Mouse (Mus musculus) olfactory bulb, adult 2 months (tissue): ENCODE results near the gene Cdca3. TPM values are rescaled to one million over a fixed set of nuclear protein-coding genes. Genes with fewer than 3 reads are reported as not detected.

ENCODE experiments used
- H3K27ac ChIP-seq: fragments of 200-500 bp; 2 replicates; pipeline ENCODE4 v1.5.1; 2012; ENCODE audit warnings: low read depth, low read length; ENCODE audit not compliant: insufficient read depth
- H3K4me1 ChIP-seq: fragments of 200-500 bp; 2 replicates; pipeline ENCODE4 v1.6.1; 2012; ENCODE audit warnings: low read length; ENCODE audit not compliant: control insufficient read depth, insufficient read depth
- H3K4me3 ChIP-seq: fragments of 200-500 bp; 2 replicates; pipeline ENCODE4 v1.5.1; 2012; ENCODE audit warnings: mild to moderate bottlenecking, low read depth, low read length, moderate library complexity; ENCODE audit not compliant: insufficient read depth
- CTCF ChIP-seq: fragments of 200-500 bp; IDR thresholded peaks from 2 replicates; pipeline ENCODE4 v1.5.1; 2012; ENCODE audit warnings: low read depth, mild to moderate bottlenecking, low read length, moderate library complexity; ENCODE audit not compliant: insufficient read depth
- POLR2A ChIP-seq: fragments of 200-500 bp; IDR thresholded peaks from 2 replicates; pipeline ENCODE4 v1.6.1; 2012; ENCODE audit warnings: mild to moderate bottlenecking, low read depth, low read length, moderate library complexity; ENCODE audit not compliant: insufficient read depth
- WGBS: fragments of 180-500 bp; shearing (Covaris S2); methylation state at CpG from one replicate; pipeline ENCODE4 v1.1.7; 2018; 5-methylcytosine and 5-hydroxymethylcytosine counted together
- polyA plus RNA-seq: library from polyadenylated mRNA; stranded (reverse); fragments of >200 nt; gene quantifications from 2 replicates; pipeline ENCODE4 v1.2.4, GENCODE M21; 2012; ENCODE audit warnings: low replicate concordance; ENCODE audit not compliant: missing spikeins, insufficient read depth, insufficient read length

The Cdca3 gene
- polyA plus RNA-seq, 1 experiment: not detected

DNA sequence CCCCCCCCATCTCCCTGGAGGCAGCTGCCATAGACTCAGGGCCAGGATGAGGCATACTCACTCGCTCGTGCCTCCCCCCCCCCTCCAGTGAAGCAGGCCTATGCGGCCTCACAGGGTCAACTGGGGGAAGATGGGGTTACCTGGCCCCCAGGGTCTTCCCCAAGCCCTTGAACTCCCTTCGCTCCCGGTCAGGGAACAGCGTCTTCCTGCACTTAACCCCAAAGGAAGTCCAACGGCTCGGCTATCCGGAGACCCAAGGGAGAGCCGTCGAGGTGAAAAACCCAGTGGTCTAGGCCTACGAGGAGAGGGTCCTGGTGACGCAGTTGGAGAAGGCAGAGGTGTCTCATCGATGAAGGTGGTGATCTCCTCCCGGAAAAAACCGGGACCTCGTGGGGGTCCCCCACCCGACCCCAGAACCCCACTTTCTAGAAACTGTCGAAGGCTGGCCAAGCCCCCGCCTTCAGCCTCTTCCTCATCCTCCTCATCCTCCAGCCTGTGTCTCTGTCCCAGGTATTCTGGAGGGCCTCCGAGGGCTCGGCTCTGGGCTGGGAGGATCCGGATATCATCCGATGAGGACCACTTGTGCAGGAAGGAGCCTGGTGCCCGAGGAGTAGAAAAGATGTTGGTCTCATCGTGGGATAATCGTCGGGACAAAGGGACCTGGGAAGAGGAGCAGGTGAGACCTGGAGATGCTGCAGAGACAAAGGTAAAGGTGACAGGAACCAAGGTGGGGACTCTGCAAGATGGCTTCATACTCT, 29.4 kb downstream of the Cdca3 start:
- Histone ChIP-seq H3K4me1 (peaks cover 52% of the 10 kb centered on the region), H3K4me3 (no peak overlapping the region), H3K27ac (no peak overlapping the region)
- 77% methylated on average over 28 of the region's 28 CpGs for WGBS
- TF ChIP-seq CTCF (no peak), POLR2A (no peak)

- peak overlapping the region; percentile 76 for H3K27ac ChIP-seq
- WGBS: 5% methylated on average over 12 of the region's 12 CpGs
Observed at GRCm38 (mm10) chr6:124859725-124860124, 30.4 kb downstream of the Cdca3 start.

DNA sequence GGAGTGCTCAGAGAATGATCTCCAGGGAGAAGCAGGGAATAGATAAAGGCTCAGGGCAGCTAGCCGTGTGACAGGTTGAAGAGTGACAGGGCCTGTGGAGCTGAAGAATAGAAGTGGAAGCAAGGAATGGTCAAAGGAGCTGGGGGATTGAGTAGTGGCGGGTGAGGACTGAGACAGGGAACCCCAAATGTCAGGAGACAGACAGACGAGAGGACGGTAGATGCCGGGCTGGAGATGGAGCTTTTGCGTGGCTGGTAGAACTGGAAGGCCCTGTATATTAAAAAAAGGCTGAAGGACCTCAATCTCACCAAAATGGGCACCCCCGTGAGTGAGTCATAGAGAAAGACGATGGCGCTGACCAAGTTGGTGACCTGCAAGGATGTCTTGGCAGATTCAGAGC, 31.2 kb downstream of the Cdca3 start:
- 55% methylated on average over 9 of the region's 9 CpGs for WGBS
- Histone ChIP-seq H3K4me1 (peaks cover 53% of the 10 kb centered on the region), H3K4me3 (no peak overlapping the region), H3K27ac (no peak overlapping the region; the same call in 1 of the 2 replicates)
- TF ChIP-seq CTCF (no peak), POLR2A (no peak)

More at GRCm38 (mm10) chr6:124859725-124860124, 30.4 kb downstream of the Cdca3 start:
- H3K4me3 ChIP-seq: peak overlapping the region; percentile 15
- TF ChIP-seq POLR2A (no peak), CTCF (peak; percentile 80)
- peaks cover 53% of the 10 kb centered on the region for H3K4me1 ChIP-seq

DNA sequence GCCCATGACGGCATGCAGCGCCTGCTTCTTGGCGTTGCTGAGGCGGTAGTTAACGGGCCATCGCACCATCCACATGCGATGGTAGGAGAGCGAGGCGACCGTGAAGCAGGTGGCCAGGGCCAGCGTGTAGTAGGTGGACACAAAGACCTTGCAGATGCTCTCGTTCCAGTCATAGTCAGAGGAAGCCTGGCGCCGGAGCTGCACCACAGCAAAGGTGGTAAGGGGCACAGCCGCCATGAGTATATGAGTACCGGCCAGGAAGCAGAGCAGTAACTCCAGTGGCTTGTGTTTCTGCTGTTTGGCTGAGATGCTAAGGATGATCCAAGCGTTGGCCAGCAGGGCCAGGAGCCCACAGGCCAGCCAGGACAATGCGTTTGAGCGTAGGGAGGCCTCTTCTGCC, 31.9 kb downstream of the Cdca3 start:
- Histone ChIP-seq H3K4me1 (peaks cover 55% of the 10 kb centered on the region), H3K27ac (peak overlapping the region; percentile 41), H3K4me3 (peak overlapping the region; percentile 22)
- WGBS: 57% methylated on average over 19 of the region's 19 CpGs
- no peak for TF ChIP-seq POLR2A
- no peak for TF ChIP-seq CTCF

DNA sequence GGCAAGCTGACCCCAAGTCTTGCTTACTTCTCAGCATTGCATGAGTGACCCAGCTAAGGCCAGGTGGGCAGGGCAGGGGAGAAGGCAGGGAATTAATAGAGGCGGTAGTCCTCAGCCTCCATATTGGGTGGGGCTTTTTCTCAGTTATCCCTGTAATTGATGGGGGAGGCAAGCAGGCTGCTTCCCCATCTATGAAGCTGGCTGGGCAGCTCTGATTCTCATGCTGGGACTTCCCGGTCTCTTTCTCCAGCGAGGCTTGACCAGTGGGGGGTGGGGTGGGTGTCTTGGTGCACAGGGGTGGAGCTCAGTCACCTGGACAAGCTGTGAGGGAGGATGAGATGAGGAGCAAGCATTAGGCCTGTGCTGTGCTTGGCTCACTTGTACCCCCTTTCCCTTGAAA, 32.5 kb downstream of the Cdca3 start:
- TF ChIP-seq CTCF (no peak), POLR2A (no peak)
- H3K4me1 ChIP-seq: peaks cover 55% of the 10 kb centered on the region
- WGBS: 23% methylated on average over 3 of the region's 3 CpGs

GRCm38 (mm10) chr6:124862406-124863124, 33.2 kb downstream of the Cdca3 start:
- peak overlapping the region; percentile 73 for H3K4me3 ChIP-seq
- H3K27ac ChIP-seq: peak overlapping the region; percentile 99
- TF ChIP-seq POLR2A (no peak), CTCF (no peak)
- 3% methylated on average over 8 of the region's 8 CpGs for WGBS
- H3K4me1 ChIP-seq: peaks cover 55% of the 10 kb centered on the region

More for the DNA sequence above, 32.5 kb downstream of the Cdca3 start:
- Histone ChIP-seq H3K4me3 (peak overlapping the region; percentile 73), H3K27ac (peak overlapping the region; percentile 65)

- Histone ChIP-seq H3K27ac (peak overlapping the region; percentile 99), H3K4me1 (peaks cover 51% of the 10 kb centered on the region), H3K4me3 (peak overlapping the region; percentile 73)
- TF ChIP-seq CTCF (no peak; the same call in 1 of the 2 replicates), POLR2A (no peak)
- under 1% methylated on average over 15 of the region's 16 CpGs for WGBS
Observed at GRCm38 (mm10) chr6:124863125-124863657, 33.8 kb downstream of the Cdca3 start.

DNA sequence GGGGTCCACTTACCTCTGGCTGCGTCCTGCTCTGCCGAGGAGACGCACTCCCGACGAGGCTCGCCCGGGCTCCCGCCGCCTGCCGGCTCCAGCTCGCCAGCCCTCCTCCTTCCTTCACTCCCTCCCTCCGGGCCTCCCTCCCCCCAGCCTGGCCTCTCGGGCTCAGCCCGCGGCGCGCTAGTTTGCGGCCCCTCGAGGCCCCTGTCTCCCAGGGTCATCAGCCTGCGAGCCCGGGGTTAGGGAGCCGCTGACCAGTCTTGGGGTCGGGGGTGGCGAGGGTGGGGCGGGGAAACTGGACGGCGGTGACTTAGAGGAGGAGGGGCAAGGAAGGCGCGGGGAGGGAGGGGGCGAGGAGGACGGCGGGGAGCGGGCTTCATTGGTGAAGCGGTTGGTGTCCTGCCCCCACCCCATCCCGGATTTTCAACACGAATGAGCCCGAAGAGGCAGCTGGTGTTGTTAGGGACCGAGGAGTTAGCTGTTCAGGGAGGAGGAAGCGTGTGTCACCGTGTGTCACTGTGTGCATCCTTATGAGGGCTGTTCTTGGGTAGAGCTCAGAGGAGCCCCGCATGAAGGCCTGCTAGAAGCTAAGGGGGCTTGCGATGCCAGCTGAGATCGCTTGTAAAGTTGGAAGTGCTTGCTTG, 34.4 kb downstream of the Cdca3 start, which contains the start of gene Gpr162:
TSS of gene Gpr162 (minus strand) at position 326 of the 641 bp plus-strand sequence.
- WGBS: under 1% methylated on average over 43 of the region's 43 CpGs
- peak within 1 kb of the TSS; percentile 73 for H3K4me3 ChIP-seq
- H3K27ac ChIP-seq: peak within 1 kb of the TSS; percentile 99
- peaks cover 46% of the 10 kb centered on the region for H3K4me1 ChIP-seq
- TF ChIP-seq POLR2A (peak; percentile 33; the same call in 1 of the 2 replicates), CTCF (no peak)

DNA sequence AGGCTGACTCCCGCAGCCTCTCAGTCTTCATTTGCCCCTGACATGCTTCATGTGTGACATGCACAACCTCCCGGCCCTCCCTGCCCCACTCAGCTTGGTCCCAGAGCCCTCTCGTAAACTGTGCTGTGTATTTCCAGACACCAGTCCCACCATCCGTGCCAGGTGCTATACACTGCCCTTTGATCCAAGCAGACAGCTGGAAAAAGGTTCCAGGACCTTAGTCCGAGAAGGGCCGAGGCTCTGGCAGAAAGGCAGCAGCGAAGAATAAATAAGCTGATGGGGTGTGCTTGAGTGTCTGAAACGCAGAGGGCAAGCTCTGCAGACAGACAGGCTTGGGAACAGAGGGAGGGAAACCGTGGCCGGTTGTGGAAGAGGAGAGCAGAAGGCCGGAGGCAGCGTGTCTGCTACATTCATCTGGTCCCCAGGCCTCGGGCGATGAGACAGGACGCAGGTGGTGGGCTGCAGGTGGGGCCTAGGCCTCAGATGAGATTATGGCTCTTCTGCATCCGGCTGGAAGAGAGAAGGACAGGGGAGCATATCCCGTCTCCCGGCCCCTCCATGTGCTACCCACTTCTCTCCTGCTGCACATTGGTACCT, 36.5 kb downstream of the Cdca3 start:
- Histone ChIP-seq H3K4me3 (no peak overlapping the region), H3K27ac (peak overlapping the region; percentile 85; the same call in 1 of the 2 replicates), H3K4me1 (peaks cover 29% of the 10 kb centered on the region)
- 72% methylated on average over 18 of the region's 18 CpGs for WGBS
- no peak for TF ChIP-seq POLR2A
